Mouse (Mus musculus) thymus, adult 2 months (tissue): ENCODE measurements around the gene Ssmem1.

Experiments used
- CTCF ChIP-seq: fragments of 200-500 bp; IDR thresholded peaks from 2 replicates; pipeline ENCODE4 v1.5.1; 2012; ENCODE audit warnings: mild to moderate bottlenecking, control low read depth, low read length, moderate library complexity, borderline replicate concordance; ENCODE audit not compliant: control insufficient read depth, poor library complexity, insufficient read depth; ENCODE audit errors: extremely low read depth
- POLR2A ChIP-seq: fragments of 200-500 bp; IDR thresholded peaks from 2 replicates; pipeline ENCODE4 v1.6.1; 2012; ENCODE audit warnings: mild to moderate bottlenecking, low read length, control low read depth, moderate library complexity; ENCODE audit not compliant: control insufficient read depth, poor library complexity, insufficient read depth; ENCODE audit errors: extremely low read depth

DNA sequence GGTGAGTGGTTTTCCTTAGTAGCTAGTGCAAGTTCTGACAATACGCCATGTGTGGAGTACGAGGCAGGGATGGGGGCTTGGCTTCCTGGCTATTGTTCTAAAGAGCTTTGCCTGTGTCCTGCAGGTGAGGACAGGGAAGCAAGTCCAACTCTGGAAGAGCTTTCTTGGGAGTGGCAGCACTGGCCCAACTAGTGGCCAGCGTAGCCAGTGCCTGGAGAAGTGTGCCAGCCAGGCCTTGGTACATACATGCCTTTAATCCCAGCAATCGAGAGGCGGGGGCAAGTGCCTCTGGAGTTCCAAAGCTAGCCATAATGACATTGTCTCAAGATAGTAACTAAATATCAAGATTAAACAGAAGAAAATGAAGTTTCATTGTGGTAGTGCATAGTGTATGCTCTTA, 642 bp downstream of the Ssmem1 start:
- TF ChIP-seq CTCF: no peak
- no peak for TF ChIP-seq POLR2A
